In genomic region chr3:116751191-116751860, GRCm38 (mm10) we compare ENCODE assay signal across 8 mouse cellular contexts. TPM values are rescaled to one million over a fixed set of nuclear protein-coding genes. Genes with fewer than 3 reads are reported as not detected.
DNase-seq lines count a peak whose midpoint lies in the region; ATAC-seq and TF ChIP-seq lines count a peak whose summit lies in the region.

No protein-coding gene starts in this region.

- H3K27ac ChIP-seq in hindbrain, embryonic 11.5 days (ENCODE audit: low read depth, low read length): no peak overlapping the region
- H3K27ac ChIP-seq in liver, embryonic 14.5 days: no peak overlapping the region

- H3K4me1 ChIP-seq in hindbrain, embryonic 11.5 days (replicated peaks; ENCODE audit: control insufficient read depth, insufficient read depth, low read length): no peaks in the 10 kb centered on the region
- H3K4me1 ChIP-seq in liver, embryonic 14.5 days (replicated peaks; ENCODE audit: control insufficient read depth in 2 of 2, insufficient read depth in 2 of 2, low read length in 1 of 2): no peaks in the 10 kb centered on the region

- no peaks in the 10 kb centered on the region for H3K9me3 ChIP-seq in hindbrain, embryonic 11.5 days (ENCODE audit: control insufficient read depth, low read length)
- H3K9me3 ChIP-seq in liver, embryonic 14.5 days (ENCODE audit: control insufficient read depth, low read length): no peaks in the 10 kb centered on the region

- no peaks in the 10 kb centered on the region for H3K36me3 ChIP-seq in hindbrain, embryonic 11.5 days (ENCODE audit: control insufficient read depth, insufficient read depth, low read length)
- no peaks in the 10 kb centered on the region for H3K36me3 ChIP-seq in liver, embryonic 14.5 days (replicated peaks; ENCODE audit: control insufficient read depth, insufficient read depth, low read depth)

- TF ChIP-seq EP300 in liver, embryonic 14.5 days (IDR thresholded peaks at IDR 0.05; ENCODE audit: low read depth): no peak

- H3K4me2 ChIP-seq in hindbrain, embryonic 11.5 days (replicated peaks; ENCODE audit: low read depth, low read length): no peak overlapping the region
- no peak overlapping the region for H3K4me2 ChIP-seq in liver, embryonic 14.5 days (ENCODE audit: low read depth)

- H3K27me3 ChIP-seq in hindbrain, embryonic 11.5 days (ENCODE audit: control insufficient read depth, insufficient read depth, low read length): no peaks in the 10 kb centered on the region
- no peaks in the 10 kb centered on the region for H3K27me3 ChIP-seq in liver, embryonic 14.5 days (ENCODE audit: control insufficient read depth, insufficient read depth, low read length)

- peak; percentile 54 for DNase-seq in layer of hippocampus, adult 11-12 months (ENCODE audit: low spot score)
- no peak for DNase-seq in layer of hippocampus, postnatal 36 days
- DNase-seq in NIH3T3 (ENCODE audit: low read depth): peak; percentile 81
- DNase-seq in embryo, embryonic 10 days (ENCODE audit: low spot score): peak; percentile 51
- DNase-seq in hindbrain, embryonic 11.5 days (ENCODE audit: low spot score): peak; percentile 56
- DNase-seq in liver, embryonic 14.5 days (ENCODE audit: low read depth in 3 of 3, low spot score in 3 of 3): peak; percentile 41 to 44 (median 42)
- peak; percentile 30 for DNase-seq in retina, adult 2 months (ENCODE audit: low read depth, low spot score)
- DNase-seq in gastrocnemius, postnatal 4 days (ENCODE audit: low spot score in 2 of 2): no peak

- H3K4me3 ChIP-seq in hindbrain, embryonic 11.5 days (ENCODE audit: low read depth, low read length): no peak overlapping the region
- H3K4me3 ChIP-seq in liver, embryonic 14.5 days (ENCODE audit: insufficient read depth in 1 of 2, low read depth in 2 of 2, low read length in 2 of 2): no peak overlapping the region

- no peak for ATAC-seq in hindbrain, embryonic 11.5 days (ENCODE audit: low FRiP score)
- ATAC-seq in liver, embryonic 14.5 days (ENCODE audit: insufficient read depth): peak; percentile 69

- H3K9ac ChIP-seq in hindbrain, embryonic 11.5 days (ENCODE audit: low read depth, low read length): no peak overlapping the region
- H3K9ac ChIP-seq in liver, embryonic 14.5 days (replicated peaks): no peak overlapping the region

- TF ChIP-seq CTCF in liver, embryonic 14.5 days (IDR thresholded peaks at IDR 0.05; ENCODE audit: low read depth): peak; percentile 72

- 81% methylated on average over 4 of the region's 4 CpGs for WGBS in hindbrain, embryonic 11.5 days
- 68% methylated on average over 4 of the region's 4 CpGs for WGBS in liver, embryonic 14.5 days (ENCODE audit: insufficient replicate concordance)

RNA-seq across cellular contexts. Expression of gene Slc35a3, which starts 38.7 kb away (rescaled TPM):
- 10 to 100 TPM; 16.4 to 16.9 TPM for total RNA-seq in layer of hippocampus, postnatal 36 days (2021)
- polyA plus RNA-seq in hindbrain, embryonic 11.5 days (2014; fragmentation: Nextera tagmentation; extraction: Ambion mirVana): 7.7 and 8.3 TPM in 2 replicates
- 6.1 and 7.6 TPM in 2 replicates for polyA plus RNA-seq in liver, embryonic 14.5 days (2012; rRNA removed)
- polyA plus RNA-seq in liver, embryonic 14.5 days (2014; fragmentation: Nextera tagmentation; extraction: Ambion mirVana): 6.0 and 6.5 TPM in 2 replicates
- total RNA-seq in gastrocnemius, postnatal 4 days (2021): 10 to 100 TPM; 12.6 to 15.6 TPM

RNA-seq across cellular contexts. Expression of gene Agl, which starts 56.6 kb away (rescaled TPM):
- 10 to 100 TPM; 24.9 to 28.4 TPM for total RNA-seq in layer of hippocampus, postnatal 36 days (2021)
- 15.2 and 16.6 TPM in 2 replicates for polyA plus RNA-seq in hindbrain, embryonic 11.5 days (2014; fragmentation: Nextera tagmentation; extraction: Ambion mirVana)
- 2.1 and 2.6 TPM in 2 replicates for polyA plus RNA-seq in liver, embryonic 14.5 days (2012; rRNA removed)
- polyA plus RNA-seq in liver, embryonic 14.5 days (2014; fragmentation: Nextera tagmentation; extraction: Ambion mirVana): 4.4 and 4.6 TPM in 2 replicates
- 100 to 1,000 TPM; 272 to 307 TPM for total RNA-seq in gastrocnemius, postnatal 4 days (2021)

Comparison
In these comparisons a context has a peak if more than half of its experiments do, and no peak if none do; other contexts are left out.
1. DNase-seq: peak in layer of hippocampus, adult 11-12 months (single experiment), NIH3T3 (single experiment), embryo, embryonic 10 days (single experiment), hindbrain, embryonic 11.5 days (single experiment), liver, embryonic 14.5 days (3 of 3) and retina, adult 2 months (single experiment); none in layer of hippocampus, postnatal 36 days (0 of 2) and gastrocnemius, postnatal 4 days (0 of 2).
2. RNA of gene Agl, which starts 56.6 kb away (total RNA-seq): 272 to 307 TPM in gastrocnemius, postnatal 4 days; 24.9 to 28.4 TPM in layer of hippocampus, postnatal 36 days; every median in the first group is over 4 times any median in the second.